Comparison of ENCODE assay signal across 8 mouse cellular contexts in the genomic region with DNA sequence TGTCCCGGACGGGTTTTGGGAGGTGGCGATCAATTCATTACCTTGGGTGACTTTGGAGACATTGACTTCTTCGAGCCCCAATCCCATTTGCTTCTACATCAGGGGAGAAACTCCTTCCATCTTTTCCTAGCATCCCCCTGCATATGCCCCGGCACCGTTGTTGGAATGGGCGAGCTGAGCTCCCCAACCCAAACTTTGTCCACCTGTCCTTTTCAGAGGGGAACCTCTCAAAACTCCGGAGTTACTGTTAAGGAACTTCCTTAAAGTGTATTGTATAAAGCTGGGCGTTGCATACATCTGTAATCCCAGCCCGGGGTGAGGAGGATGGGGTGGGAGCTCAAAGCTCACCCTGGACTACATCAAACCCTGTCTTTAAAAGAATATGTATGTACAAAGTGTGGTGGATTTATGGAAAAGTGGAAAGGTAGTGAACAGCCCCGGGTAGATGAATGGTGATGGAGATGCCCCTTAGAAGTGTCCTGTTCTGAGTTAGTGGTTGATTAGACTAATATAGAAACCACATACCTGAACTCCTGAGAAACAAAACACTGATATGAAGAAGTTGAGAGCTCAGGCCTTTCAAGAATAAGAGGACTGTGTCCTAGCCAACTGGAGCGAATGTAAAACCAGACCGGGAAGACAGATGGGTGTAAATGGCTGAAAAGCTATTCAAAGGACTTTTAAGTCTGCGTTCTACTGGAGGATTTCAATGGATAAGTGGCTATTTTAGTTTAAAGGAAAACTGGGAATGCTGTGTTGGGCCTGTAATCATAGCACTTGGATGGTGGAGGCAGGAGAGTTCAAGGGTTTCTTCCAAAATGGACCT. TPM values are rescaled to one million over a fixed set of nuclear protein-coding genes. Genes with fewer than 3 reads are reported as not detected.
A peak's percentile ranks its signal among the peaks of the same experiment; 100 is the strongest.
DNase-seq lines count a peak whose midpoint lies in the region; ATAC-seq lines count a peak whose summit lies in the region.

No protein-coding gene starts in this region.

- DNase-seq in heart, postnatal 10 days: no peak
- peak; percentile 33 for DNase-seq in NIH3T3 (ENCODE audit: low read depth)
- no peak for DNase-seq in hindbrain, embryonic 10.5 days (ENCODE audit: low spot score)
- no peak for DNase-seq in midbrain, embryonic 10.5 days (ENCODE audit: low spot score)
- DNase-seq in urinary bladder, postnatal 36 days (ENCODE audit: low spot score in 2 of 2): no peak
- no peak for DNase-seq in layer of hippocampus, adult 8-10 months (ENCODE audit: low spot score in 2 of 2)
- no peak for DNase-seq in urinary bladder, adult 2 months (ENCODE audit: low spot score)

- WGBS in heart, embryonic 14.5 days: 7% methylated on average over 14 of the region's 14 CpGs
- WGBS in hindbrain, embryonic 10.5 days: 14% methylated on average over 14 of the region's 14 CpGs
- 13% methylated on average over 14 of the region's 14 CpGs for WGBS in midbrain, embryonic 10.5 days

- peak overlapping the region; percentile 79 for H3K4me2 ChIP-seq in heart, embryonic 14.5 days (ENCODE audit: low read length)

- H3K9ac ChIP-seq in heart, embryonic 14.5 days (ENCODE audit: low read length): peak overlapping the region; percentile 79

- H3K4me1 ChIP-seq in heart, embryonic 14.5 days (ENCODE audit: control insufficient read depth in 2 of 2, insufficient read depth in 2 of 2, low read length in 2 of 2): peaks cover 3 to 21% of the 10 kb centered on the region in 2 experiments; a peak in 3 of 4 replicates
- peaks cover 19% of the 10 kb centered on the region for H3K4me1 ChIP-seq in hindbrain, embryonic 10.5 days (replicated peaks)
- peaks cover 22% of the 10 kb centered on the region for H3K4me1 ChIP-seq in midbrain, embryonic 10.5 days

- peak overlapping the region; percentile 64 to 74 for H3K4me3 ChIP-seq in heart, embryonic 14.5 days (ENCODE audit: control insufficient read depth in 1 of 2, insufficient read depth in 1 of 2, low read depth in 1 of 2, low read length in 2 of 2)
- peak overlapping the region; percentile 77 for H3K4me3 ChIP-seq in hindbrain, embryonic 10.5 days
- H3K4me3 ChIP-seq in midbrain, embryonic 10.5 days: peak overlapping the region; percentile 67

- no peaks in the 10 kb centered on the region for H3K27me3 ChIP-seq in heart, embryonic 14.5 days (ENCODE audit: control insufficient read depth, insufficient read depth, low read length)
- H3K27me3 ChIP-seq in hindbrain, embryonic 10.5 days (ENCODE audit: insufficient read depth, poor library complexity, severe bottlenecking): no peaks in the 10 kb centered on the region
- H3K27me3 ChIP-seq in midbrain, embryonic 10.5 days (ENCODE audit: low read depth, poor library complexity, severe bottlenecking): no peaks in the 10 kb centered on the region

- no peak for ATAC-seq in heart, embryonic 14.5 days (ENCODE audit: insufficient number of reproducible peaks, insufficient read depth, low FRiP score, low read depth)

- intact Hi-C loops in heart, postnatal 10 days (cut with DNase I): loop anchor here (1.0 to 2.0 kb wide), 2 partner anchors 65 to 521 kb away; a partner anchor contains a TSS

- H3K27ac ChIP-seq in heart, embryonic 14.5 days (replicated peaks in 1 of 2; ENCODE audit: control insufficient read depth in 1 of 2, insufficient read depth in 1 of 2, low read depth in 2 of 2, low read length in 2 of 2): peak overlapping the region; percentile 91 to 94
- H3K27ac ChIP-seq in hindbrain, embryonic 10.5 days: peak overlapping the region; percentile 96
- H3K27ac ChIP-seq in midbrain, embryonic 10.5 days (replicated peaks): peak overlapping the region; percentile 91

- H3K9me3 ChIP-seq in heart, embryonic 14.5 days (ENCODE audit: control insufficient read depth, low read length): no peaks in the 10 kb centered on the region
- H3K9me3 ChIP-seq in hindbrain, embryonic 10.5 days: peaks cover 3% of the 10 kb centered on the region; the same call in 1 of the 2 replicates
- peaks cover 7% of the 10 kb centered on the region; the same call in 1 of the 2 replicates for H3K9me3 ChIP-seq in midbrain, embryonic 10.5 days (replicated peaks)

- H3K36me3 ChIP-seq in heart, embryonic 14.5 days (ENCODE audit: control insufficient read depth, insufficient read depth, low read length): peaks cover 5% of the 10 kb centered on the region
- H3K36me3 ChIP-seq in hindbrain, embryonic 10.5 days: peaks cover 8% of the 10 kb centered on the region
- H3K36me3 ChIP-seq in midbrain, embryonic 10.5 days: peaks cover 9% of the 10 kb centered on the region

RNA-seq across cellular contexts. Expression of a gene that starts 0.7 kb away (rescaled TPM):
- 20.4 and 22.8 TPM in 2 replicates for polyA plus RNA-seq in heart, embryonic 14.5 days (2014; fragmentation: Nextera tagmentation; extraction: Ambion mirVana)
- 10 to 100 TPM; 17.9 to 18.2 TPM for total RNA-seq in heart, postnatal 10 days (2021)
- polyA plus RNA-seq in hindbrain, embryonic 10.5 days (2016; fragmentation: Nextera tagmentation; extraction: Ambion mirVana): 25.2 and 28.6 TPM in 2 replicates
- 27.1 and 31.3 TPM in 2 replicates for polyA plus RNA-seq in midbrain, embryonic 10.5 days (2016; fragmentation: Nextera tagmentation; extraction: Ambion mirVana)
- 10 to 100 TPM; 10.9 to 17.3 (median 12.5) TPM for total RNA-seq in layer of hippocampus, adult 8-10 months (2022)
- polyA plus RNA-seq in urinary bladder, adult 2 months (2012; rRNA removed): 30.4 and 31.4 TPM in 2 replicates
